Mouse (Mus musculus) left cerebral cortex, adult 18-20 months (tissue): Measurements from ENCODE around the gene Bend3. TPM values are rescaled to one million over a fixed set of nuclear protein-coding genes. Genes with fewer than 3 reads are reported as not detected.
A peak's percentile ranks its signal among the peaks of the same experiment; 100 is the strongest.

Experiments
- DNase-seq, 2 experiments: peaks; one replicate each; pipeline ENCODE4 v3.0.0; 2021 to 2022; ENCODE audit warnings: low spot score in 2 of 2, mixed read lengths in 1 of 2
- total RNA-seq, 2 experiments: library from RNA; stranded (reverse); gene quantifications; 2 replicates each; pipeline ENCODE4 v1.2.3; 2021

Gene Bend3
- total RNA-seq, 2 experiments from 2014 or later: 3.1 to 4.2 TPM

DNA sequence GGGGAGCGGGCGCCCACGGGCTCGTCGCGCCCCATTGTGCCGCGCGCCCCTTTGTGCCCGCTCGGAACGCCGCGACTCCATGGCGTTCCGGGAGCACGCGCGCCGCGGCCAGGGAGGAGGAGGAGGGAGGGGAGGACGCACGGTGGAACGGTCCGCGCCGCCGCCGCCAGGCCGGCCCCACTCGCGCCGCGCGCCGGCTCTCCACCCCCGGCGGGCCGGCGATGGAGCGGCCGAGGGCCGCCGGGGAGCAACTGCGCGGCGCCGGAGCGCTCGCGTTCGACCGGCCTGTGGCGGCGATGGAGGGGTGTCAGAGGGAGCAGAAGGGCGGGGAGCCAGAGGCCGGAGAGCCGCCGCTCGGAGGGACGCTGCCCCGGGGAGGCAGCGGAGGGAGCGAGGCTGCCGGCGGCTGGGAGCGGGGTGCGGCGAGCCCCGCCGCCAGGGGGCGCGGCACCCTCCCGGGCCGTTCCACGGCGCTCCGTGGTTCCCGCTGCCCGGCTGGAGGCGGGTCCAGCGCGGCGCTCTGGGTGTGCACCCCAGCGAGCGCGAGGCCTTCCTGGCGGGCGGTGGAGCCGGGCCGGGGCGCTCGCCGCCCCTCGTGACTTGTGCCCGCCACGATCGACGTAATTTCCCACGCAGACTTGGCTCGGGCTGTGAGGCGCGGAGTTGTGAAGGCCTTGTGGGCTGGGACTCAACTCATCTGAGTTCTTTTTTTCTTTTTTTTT, 966 bp downstream of the Bend3 start:
- peak; percentile 59 to 78 for DNase-seq

DNA sequence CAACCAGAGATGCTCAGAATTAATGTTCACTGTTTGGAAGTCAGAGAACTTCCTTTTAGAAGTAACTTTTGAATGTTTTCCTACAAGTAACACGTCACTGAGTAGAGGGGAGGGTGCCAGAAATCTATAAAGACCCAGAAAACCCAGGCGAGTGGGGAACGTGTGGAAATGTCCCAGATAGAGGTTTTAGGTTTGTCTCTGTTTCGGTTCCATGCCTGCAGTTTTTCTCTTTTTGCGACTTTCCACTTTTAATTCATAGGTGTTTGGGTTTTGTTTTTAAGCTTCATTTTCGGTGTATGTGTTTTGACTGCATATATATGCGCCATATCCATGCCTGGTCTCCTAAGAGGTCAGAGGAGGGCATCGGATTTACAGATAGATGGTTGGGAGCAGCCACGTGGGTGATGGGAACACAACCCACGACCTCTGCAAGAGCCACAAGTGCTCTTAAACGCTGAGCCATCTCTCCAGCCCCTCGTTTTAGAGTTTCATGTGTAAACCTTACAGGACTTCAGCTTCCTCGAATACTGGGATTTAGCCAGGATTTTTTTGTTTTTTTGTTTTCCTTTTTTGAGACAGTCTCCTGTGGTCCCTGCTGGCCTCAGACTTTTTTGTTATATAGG, 1.7 kb downstream of the Bend3 start:
- DNase-seq: no peak

GRCm38 (mm10) chr10:43481179-43481578, 2.5 kb downstream of the Bend3 start:
- DNase-seq: no peak

- no peak for DNase-seq
These were observed 3.4 kb downstream of the Bend3 start for GRCm38 (mm10) chr10:43482021-43482420.

- no peak for DNase-seq
These were observed 4.9 kb downstream of the Bend3 start for GRCm38 (mm10) chr10:43483426-43483995.

- DNase-seq: no peak
These were observed 7.2 kb downstream of the Bend3 start for GRCm38 (mm10) chr10:43485751-43486268.

GRCm38 (mm10) chr10:43487441-43488010, 8.9 kb downstream of the Bend3 start:
- DNase-seq: no peak

DNA sequence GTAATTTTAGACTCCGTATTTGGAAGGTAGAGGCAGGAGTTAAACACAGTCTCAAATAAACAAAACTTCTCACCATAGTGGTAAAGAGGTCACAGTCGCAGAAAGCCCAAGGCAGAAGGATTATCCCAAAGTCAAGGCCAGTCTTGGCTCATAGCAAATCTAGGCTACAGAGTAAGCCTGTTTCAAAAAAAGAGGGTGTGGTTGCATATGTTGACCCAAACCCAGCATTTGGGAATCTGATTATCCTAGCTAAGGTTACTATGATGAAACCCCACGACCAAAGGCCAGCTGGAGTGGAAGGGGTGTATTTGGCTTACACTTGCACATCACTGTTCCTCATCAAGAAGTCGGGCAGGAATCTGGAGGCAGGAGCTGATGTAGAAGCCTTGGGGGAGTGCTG, 9.6 kb downstream of the Bend3 start:
- DNase-seq: no peak

DNA sequence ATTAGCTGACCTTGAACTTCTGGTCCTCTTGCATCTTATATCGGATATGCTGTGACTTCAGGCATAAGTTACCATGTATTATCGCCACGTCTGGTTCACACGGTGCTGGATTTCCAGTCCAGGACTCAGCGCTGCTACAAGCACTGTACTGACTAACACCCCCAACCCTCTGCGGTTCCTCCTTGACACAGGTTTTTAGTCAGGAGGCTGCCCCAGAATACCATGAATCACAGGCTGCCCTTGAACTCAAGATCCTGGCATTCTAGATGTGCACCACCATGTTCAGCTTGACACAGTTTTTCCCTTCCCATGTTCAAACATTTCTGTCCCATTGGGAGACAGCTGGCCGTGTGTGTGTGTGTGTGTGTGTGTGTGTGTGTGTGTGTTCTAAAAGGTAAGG, 10.5 kb downstream of the Bend3 start:
- no peak for DNase-seq

- no peak for DNase-seq
These were observed 10.9 kb downstream of the Bend3 start for GRCm38 (mm10) chr10:43489550-43489949.

- no peak for DNase-seq
These were observed 11.4 kb downstream of the Bend3 start for GRCm38 (mm10) chr10:43490034-43490433.

DNA sequence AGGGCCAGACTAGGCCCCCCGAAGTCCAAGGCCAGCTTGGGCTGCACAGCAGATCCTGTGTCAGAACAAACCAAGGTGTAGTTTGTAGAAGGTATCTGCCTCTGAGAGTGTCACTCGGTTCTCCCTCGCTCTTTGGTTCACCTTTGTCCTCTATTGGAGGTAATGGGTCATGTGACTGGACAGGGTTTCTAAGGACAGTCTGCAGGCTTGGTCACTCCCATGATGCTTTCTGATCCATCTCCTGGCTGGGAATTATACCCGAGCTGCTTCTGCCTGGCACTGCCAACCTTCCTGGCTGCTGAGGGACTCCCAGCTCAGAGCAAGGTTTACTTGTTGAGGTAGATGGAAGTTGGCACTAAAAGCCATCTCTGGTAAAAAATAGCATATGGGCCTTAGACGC, 12.2 kb downstream of the Bend3 start:
- DNase-seq: no peak

- DNase-seq: no peak
These were observed 24.0 kb downstream of the Bend3 start for GRCm38 (mm10) chr10:43502599-43502998.

- no peak for DNase-seq
These were observed 25.7 kb downstream of the Bend3 start for GRCm38 (mm10) chr10:43504291-43504690.

DNA sequence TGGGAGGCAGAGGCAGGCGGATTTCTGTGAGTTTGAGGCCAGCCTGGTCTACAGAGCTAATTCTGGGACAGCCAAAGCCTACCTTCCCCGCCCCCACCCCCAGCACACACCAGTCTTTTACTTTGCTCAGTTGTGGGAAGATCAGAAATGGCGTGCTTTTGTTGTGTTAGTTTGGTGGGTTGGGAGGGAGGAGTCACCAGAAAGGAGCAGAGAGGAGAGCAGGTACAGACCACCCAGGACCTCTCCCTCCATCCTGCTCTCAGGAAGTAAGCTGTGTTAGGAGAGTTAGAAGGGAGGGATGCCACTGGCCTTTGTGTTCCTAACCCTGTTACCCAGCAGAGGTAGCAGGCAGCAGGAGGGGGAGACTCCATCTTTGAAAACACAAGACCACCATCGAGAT, 28.4 kb downstream of the Bend3 start:
- no peak for DNase-seq

- DNase-seq: no peak
These were observed 30.6 kb downstream of the Bend3 start for GRCm38 (mm10) chr10:43509228-43509627.

- no peak for DNase-seq
These were observed 34.3 kb downstream of the Bend3 start for GRCm38 (mm10) chr10:43512976-43513375.

GRCm38 (mm10) chr10:43516992-43517660, 38.5 kb downstream of the Bend3 start:
- no peak for DNase-seq

GRCm38 (mm10) chr10:43517836-43518235, 39.2 kb downstream of the Bend3 start:
- no peak for DNase-seq

DNA sequence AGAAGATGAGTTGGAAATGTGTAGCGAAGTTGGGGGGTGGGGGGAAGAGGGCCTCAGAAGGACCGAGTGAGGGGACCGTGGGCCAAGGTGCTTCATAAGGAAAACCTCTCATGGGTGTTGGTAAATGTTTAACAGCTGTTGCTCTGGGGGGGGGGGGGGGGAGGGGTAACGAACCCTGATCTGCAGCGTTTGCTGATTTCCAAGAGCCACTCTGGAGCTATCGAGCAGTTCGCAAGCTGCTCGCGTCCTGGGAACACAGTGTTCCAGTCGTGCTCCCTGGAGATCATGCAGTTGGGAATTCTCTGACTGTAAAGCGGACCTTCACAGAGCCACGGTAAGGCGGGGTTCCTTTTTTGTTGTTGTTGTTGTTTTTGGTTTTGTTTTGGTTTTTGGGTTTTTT, 39.7 kb downstream of the Bend3 start:
- no peak for DNase-seq

DNA sequence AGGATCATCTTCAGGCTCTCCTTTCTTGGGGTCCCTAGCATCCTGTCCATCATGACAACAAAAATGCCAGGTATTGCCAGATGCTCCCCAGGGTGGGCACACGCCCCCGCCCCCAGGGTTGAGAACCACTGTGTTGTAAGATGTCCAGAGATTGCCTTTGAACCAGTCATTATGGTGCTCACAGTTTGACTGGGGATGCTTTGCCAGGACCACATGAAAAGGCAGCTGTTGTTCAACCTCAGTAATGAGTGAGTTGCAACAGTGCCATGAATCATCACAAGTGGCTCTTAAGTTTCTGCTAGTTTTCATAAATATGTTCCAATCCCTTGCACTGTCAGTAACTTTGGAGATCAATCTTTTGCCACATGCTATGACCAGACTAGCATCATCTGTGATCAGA, 41.3 kb downstream of the Bend3 start:
- no peak for DNase-seq
